Mouse (Mus musculus) left cerebral cortex, postnatal 10 days (tissue): ENCODE measurements around the gene Clns1a. TPM values are rescaled to one million over a fixed set of nuclear protein-coding genes. Genes with fewer than 3 reads are reported as not detected.
A peak's percentile ranks its signal among the peaks of the same experiment; 100 is the strongest.

Source experiments
- DNase-seq, 2 experiments: peaks; one replicate each; pipeline ENCODE4 v3.0.0; 2021 to 2022; ENCODE audit warnings: low spot score in 2 of 2, mixed read lengths in 1 of 2; ENCODE audit errors: extremely low spot score in 1 of 2
- intact Hi-C: fragments of 180-260 bp; cut with DNase I; formaldehyde crosslinking; loops from one replicate; pipeline ENCODE4 v1.15.1; 2025
- total RNA-seq, 2 experiments: library from RNA; stranded (reverse); gene quantifications; 2 replicates each; pipeline ENCODE4 v1.2.3; 2021

The Clns1a gene
- 10 to 100 TPM; 72.0 to 78.5 TPM for total RNA-seq

DNA sequence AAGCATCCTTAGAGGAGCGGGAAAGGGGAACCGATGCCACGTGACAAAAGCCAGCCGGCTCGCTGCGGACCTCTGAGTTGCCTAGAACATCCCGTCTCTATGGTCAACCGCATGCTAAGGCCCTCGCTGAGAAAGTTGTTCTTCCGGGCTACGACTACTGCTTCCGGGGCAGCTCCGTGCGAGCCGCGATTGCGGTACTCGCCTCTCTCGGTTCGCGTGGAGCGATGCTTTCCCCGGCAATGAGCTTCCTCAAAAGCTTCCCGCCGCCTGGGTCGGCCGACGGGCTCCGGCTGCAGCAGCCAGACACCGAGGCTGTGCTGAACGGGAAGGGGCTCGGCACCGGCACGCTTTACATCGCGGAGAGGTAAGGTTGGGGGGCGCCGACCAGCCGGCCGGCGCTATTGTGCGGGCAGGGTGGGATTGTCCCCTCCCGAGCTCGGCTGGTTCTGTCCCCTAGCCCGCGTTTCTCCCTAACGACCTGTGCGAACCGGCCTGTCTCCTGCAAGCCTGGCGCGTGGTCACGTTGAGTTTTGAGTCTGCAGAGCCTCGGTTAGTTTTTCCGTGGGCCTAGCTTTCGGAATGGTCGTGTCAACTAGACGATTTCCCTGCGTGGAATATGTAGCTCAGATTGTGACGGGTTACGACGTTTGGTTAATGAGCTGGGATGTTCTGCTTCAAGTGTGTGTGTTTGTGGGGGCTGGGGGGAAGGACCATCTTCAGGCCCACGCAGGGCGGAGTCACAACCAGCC lies at the start of gene Clns1a:
TSS of gene Clns1a (plus strand) at position 129 of the 749 bp plus-strand sequence.
- intact Hi-C loops, result loop anchor here (10.0 kb wide), 1 partner anchor 212 kb away; the partner anchor contains the start of gene Ints4
- DNase-seq, result peak; percentile 94

GRCm38 (mm10) chr7:97647656-97648055 lies 48.8 kb upstream of the Clns1a start:
- DNase-seq, result no peak
- intact Hi-C loops, result no loop called here

DNA sequence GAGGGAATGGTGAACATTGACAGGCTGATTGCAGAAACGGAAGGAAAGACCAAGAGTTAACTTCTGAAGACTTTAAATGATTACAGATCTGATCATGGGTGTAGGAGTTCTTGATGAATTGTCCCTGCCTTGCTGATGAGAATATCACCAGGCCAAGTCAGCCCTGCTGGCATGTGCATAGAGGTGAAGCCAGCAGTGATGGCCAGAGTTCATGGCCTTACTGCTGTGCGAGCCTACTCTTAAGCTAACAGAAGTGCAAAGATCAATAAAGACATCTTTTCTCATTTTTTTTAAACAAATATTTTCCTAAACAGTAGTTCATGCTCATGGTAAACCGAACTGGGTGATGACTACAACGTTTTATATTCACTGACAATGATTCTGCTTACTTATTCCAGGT lies 45.7 kb upstream of the Clns1a start:
- no peak for DNase-seq
- intact Hi-C loops, result no loop called here

DNA sequence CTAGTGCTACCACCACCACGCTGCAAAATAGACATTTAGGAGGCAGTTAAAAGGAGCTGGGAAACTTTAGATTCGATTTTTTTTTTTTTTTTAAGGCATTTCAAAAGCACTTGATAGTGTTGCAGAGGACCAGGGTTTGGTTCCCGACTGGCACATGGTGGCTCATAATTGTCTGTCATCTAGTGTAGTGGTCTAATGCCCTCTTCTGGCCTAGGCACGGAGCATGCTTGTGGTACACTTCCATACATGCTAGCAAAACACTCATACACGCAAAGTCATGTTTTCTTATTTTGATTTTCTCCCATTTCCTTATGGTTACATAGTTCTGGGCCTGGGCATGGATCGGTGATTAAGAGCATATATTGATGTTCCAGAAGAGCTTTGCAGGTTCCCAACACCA lies 40.3 kb upstream of the Clns1a start:
- DNase-seq, result no peak
- intact Hi-C loops, result loop anchor here (5.0 kb wide), 1 partner anchor 79 kb away; the partner anchor contains the start of genes Aamdc and Rsf1

- intact Hi-C loops, result no loop called here
- DNase-seq, result no peak
Measured at GRCm38 (mm10) chr7:97661634-97662033, 34.8 kb upstream of the Clns1a start.

- DNase-seq, result no peak
- intact Hi-C loops, result loop anchor here (5.0 to 10.0 kb wide), 2 partner anchors 97 to 254 kb away; no protein-coding TSS in a partner anchor
Measured at GRCm38 (mm10) chr7:97679239-97679638, 17.2 kb upstream of the Clns1a start.

GRCm38 (mm10) chr7:97687831-97688230 lies 8.6 kb upstream of the Clns1a start:
- DNase-seq, result no peak
- intact Hi-C loops, result no loop called here

DNA sequence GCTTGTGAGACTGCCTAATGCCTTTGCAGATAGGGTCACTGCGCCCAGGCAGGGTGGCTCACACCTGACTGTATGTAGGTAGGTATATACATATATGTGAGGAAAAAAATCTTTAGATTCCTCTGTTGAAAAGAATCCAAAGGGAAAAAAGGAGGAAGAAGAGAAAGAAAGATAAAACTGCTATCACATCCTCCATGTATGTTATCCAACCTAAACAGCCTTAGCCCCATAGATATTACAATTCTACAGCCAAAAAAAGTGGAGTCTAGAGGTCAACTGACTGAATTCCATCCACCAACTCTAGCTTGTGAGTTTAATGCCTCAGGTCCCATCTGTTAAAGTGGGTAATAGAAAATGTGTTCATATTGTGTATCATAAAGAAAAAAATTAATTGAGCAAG lies 993 bp upstream of the Clns1a start:
- intact Hi-C loops, result loop anchor here (10.0 kb wide), 1 partner anchor 211 kb away; the partner anchor contains the start of gene Ints4
- DNase-seq, result no peak

DNA sequence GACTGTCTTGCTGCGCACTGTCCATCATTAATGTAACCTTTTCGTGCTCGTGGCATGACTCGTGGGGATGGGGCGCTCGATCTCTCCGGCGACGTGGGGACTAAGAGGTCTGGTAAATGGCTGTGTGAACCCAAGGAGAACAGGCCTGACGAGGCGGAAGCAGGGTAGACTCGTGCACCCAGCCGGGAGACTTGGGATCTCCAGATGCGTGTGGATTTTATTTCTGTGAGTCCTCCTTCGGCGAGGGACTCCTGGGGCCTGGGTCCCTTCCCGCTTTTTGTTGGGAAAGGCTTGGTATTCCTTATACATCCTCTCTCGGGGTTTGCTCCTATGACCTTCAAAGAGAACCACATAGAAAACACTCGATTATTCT lies 315 bp upstream of the Clns1a start:
- DNase-seq, result peak in 1 of 2 experiments; percentile 54
- intact Hi-C loops, result loop anchor here (10.0 kb wide), 1 partner anchor 211 kb away; the partner anchor contains the start of gene Ints4

- intact Hi-C loops, result no loop called here
- DNase-seq, result no peak
Measured at GRCm38 (mm10) chr7:97700173-97700572, 3.7 kb downstream of the Clns1a start.

DNA sequence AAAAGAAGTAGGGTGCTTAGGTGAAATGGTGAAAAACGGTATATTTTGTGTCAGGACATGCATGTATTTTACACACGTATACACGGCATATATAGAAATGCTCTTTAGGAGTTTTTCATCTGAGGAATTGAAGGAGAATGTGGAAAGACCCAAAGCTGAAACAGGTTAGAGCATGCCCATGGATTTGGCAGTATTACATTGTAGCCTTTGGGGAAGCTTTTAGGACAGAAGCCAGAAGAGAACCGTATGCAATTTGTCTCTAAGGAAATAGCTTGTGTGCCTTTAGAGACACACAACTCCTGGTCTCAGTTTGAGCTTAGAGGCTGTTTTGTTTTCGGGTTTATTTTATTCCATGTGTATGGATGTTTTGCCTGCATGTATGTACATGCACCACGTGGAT lies 4.7 kb downstream of the Clns1a start:
- intact Hi-C loops, result no loop called here

GRCm38 (mm10) chr7:97707123-97707522 lies 10.7 kb downstream of the Clns1a start:
- no peak for DNase-seq

More for the DNA sequence above, 4.7 kb downstream of the Clns1a start:
- DNase-seq, result no peak

GRCm38 (mm10) chr7:97707809-97708208 lies 11.4 kb downstream of the Clns1a start:
- intact Hi-C loops, result no loop called here
- DNase-seq, result no peak

More at GRCm38 (mm10) chr7:97707123-97707522, 10.7 kb downstream of the Clns1a start:
- intact Hi-C loops, result no loop called here

DNA sequence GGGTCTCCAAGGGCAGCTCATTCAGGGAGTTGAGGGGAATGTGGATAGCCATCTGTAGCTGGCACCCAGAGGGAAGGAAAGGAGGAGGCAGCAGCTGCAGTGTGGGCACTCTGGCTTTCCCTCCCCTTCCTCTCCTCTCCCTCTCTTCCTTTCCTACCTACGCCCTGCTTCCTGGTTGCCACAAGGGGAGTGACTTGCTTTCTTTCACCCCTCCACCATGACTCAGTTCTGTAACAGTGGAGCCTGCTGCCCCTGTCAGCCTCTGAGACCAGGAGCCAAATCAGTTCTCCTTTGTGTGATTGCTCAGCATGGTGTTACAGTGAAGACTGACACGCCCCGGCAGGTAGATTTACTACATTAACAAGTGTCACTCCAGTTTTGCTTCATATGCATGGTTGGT lies 12.8 kb downstream of the Clns1a start:
- no peak for DNase-seq
- intact Hi-C loops, result no loop called here

- intact Hi-C loops, result no loop called here
- no peak for DNase-seq
Measured at GRCm38 (mm10) chr7:97714651-97715050, 18.2 kb downstream of the Clns1a start.

- no peak for DNase-seq
- intact Hi-C loops, result no loop called here
Measured at GRCm38 (mm10) chr7:97717326-97717725, 20.9 kb downstream of the Clns1a start.

GRCm38 (mm10) chr7:97719078-97719477 lies 22.6 kb downstream of the Clns1a start:
- intact Hi-C loops, result no loop called here

GRCm38 (mm10) chr7:97720109-97720508 lies 23.7 kb downstream of the Clns1a start:
- intact Hi-C loops, result no loop called here
- no peak for DNase-seq

More at GRCm38 (mm10) chr7:97719078-97719477, 22.6 kb downstream of the Clns1a start:
- DNase-seq, result no peak

DNA sequence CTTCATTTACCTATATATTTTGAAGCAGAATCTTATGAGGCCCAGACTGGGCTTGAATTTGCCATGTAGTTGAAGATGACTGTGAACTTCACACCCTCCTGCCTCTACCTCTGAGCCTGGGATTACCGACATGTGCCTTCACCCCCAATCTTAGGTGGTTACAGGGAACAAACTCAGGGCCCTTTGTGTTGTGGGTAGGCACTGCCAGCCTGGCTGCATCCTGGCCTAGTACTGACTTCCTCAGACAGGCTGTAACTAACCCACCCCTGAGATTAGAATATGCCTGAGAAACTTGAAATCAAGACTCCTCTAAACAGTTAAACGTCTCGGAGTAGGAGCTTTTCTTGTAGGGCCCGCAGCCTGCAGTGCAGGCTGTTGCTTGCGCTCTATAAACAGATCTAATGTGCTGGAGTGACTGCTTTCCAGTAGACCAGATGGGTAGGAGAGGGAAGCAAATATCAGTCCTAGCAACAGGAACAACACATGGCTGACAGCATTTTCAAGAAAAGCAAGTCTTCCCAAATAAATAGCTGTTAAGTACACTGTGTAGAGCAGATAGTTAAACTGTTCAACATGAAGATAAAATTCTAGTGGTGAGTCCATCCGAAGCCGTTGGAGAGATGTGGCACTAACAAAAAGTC lies 26.0 kb downstream of the Clns1a start:
- DNase-seq, result no peak
- intact Hi-C loops, result no loop called here
